ENCODE assay signal across 8 mouse cellular contexts in the genomic region with DNA sequence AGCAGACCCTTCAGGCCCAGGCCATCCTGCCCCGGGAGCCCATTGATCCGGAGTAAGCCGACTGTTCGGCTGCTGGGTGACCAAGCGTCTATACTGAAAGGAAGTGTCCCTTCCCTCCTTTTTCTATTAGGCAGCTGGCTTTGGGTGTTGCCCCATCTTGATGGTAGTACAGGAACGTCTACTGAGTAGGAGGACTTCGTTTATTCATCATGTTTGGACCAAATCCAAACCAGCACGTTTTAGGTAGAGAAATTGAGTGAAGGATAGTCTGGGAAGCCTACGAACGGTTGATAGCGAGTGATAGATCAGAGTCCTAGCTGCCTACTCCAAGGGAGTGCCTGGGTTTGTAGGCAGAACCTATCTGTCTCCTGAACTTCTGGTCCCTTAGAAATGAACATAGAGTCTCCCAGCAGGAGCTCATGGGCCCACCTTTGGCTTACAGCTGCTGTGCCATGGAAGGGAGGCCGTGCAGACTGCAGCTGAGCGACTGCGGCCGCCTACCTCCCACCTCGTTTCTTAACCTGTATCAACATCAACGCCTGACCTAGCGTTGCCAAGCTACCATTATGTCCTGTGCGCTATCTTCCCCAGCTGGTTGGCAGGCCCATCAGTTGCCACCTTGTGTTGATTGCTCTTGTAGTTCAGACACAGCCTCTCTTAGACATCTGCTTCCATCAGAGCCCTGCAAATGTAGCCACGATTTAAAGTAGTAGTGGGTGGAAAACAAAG. TPM values are rescaled to one million over a fixed set of nuclear protein-coding genes. Genes with fewer than 3 reads are reported as not detected.
DNase-seq lines count a peak whose midpoint lies in the region; ATAC-seq and TF ChIP-seq lines count a peak whose summit lies in the region.

No protein-coding gene starts in this region.

- 41% methylated on average over 20 of the region's 20 CpGs for WGBS in forebrain, embryonic 14.5 days
- WGBS in liver, embryonic 15.5 days (ENCODE audit: insufficient replicate concordance) = 40% methylated on average over 20 of the region's 20 CpGs

- no peak for DNase-seq in gastrocnemius, adult 2 months
- no peak for DNase-seq in gastrocnemius, adult 8-10 months (ENCODE audit: low spot score in 2 of 2)
- DNase-seq in forebrain, embryonic 14.5 days (ENCODE audit: low spot score) = no peak
- DNase-seq in thymus, postnatal 25 days = no peak
- DNase-seq in left cerebral cortex, postnatal 4 days = no peak

- H3K4me1 ChIP-seq in E14TG2a.4 (replicated peaks; ENCODE audit: low read depth, low read length) = peaks cover 53% of the 10 kb centered on the region
- peaks cover 26% of the 10 kb centered on the region for H3K4me1 ChIP-seq in forebrain, embryonic 14.5 days (ENCODE audit: control insufficient read depth, insufficient read depth, low read length)
- peaks cover 70% of the 10 kb centered on the region for H3K4me1 ChIP-seq in liver, embryonic 15.5 days (replicated peaks)

- peaks cover 8% of the 10 kb centered on the region for H3K36me3 ChIP-seq in E14TG2a.4 (ENCODE audit: insufficient read depth, low read length)
- H3K36me3 ChIP-seq in forebrain, embryonic 14.5 days (ENCODE audit: control insufficient read depth, insufficient read depth, low read length) = no peaks in the 10 kb centered on the region
- H3K36me3 ChIP-seq in liver, embryonic 15.5 days (replicated peaks) = no peaks in the 10 kb centered on the region

- H3K9ac ChIP-seq in forebrain, embryonic 14.5 days (ENCODE audit: low read length) = peak overlapping the region; percentile 75
- peak overlapping the region; percentile 71 for H3K9ac ChIP-seq in liver, embryonic 15.5 days

- ATAC-seq in forebrain, embryonic 14.5 days = no peak
- ATAC-seq in liver, embryonic 15.5 days (ENCODE audit: insufficient read depth) = no peak
- ATAC-seq in inflammation-experienced regulatory T-cells, adult 6 months = no peak

- H3K27ac ChIP-seq in gastrocnemius, adult 2 months = peak overlapping the region; percentile 98
- H3K27ac ChIP-seq in forebrain, embryonic 14.5 days (ENCODE audit: low read depth, low read length) = peak overlapping the region; percentile 87
- peak overlapping the region; percentile 92 for H3K27ac ChIP-seq in liver, embryonic 15.5 days (replicated peaks)

- H3K9me3 ChIP-seq in E14TG2a.4 (ENCODE audit: low read length) = no peaks in the 10 kb centered on the region
- no peaks in the 10 kb centered on the region for H3K9me3 ChIP-seq in forebrain, embryonic 14.5 days (replicated peaks; ENCODE audit: control insufficient read depth, low read length)
- no peaks in the 10 kb centered on the region for H3K9me3 ChIP-seq in liver, embryonic 15.5 days (replicated peaks)

- intact Hi-C loops in gastrocnemius, adult 2 months (cut with DNase I) = no loop called here
- intact Hi-C loops in left cerebral cortex, postnatal 4 days (cut with DNase I) = no loop called here

- no peak for TF ChIP-seq CTCF in gastrocnemius, adult 2 months (IDR thresholded peaks at IDR 0.05)
- TF ChIP-seq CTCF in E14TG2a.4 (conservative IDR thresholded peaks at IDR 0.05; ENCODE audit: low read length) = no peak

- peak overlapping the region; percentile 84 for H3K4me3 ChIP-seq in gastrocnemius, adult 2 months
- H3K4me3 ChIP-seq in E14TG2a.4 (replicated peaks; ENCODE audit: low read length) = peak overlapping the region; percentile 94
- H3K4me3 ChIP-seq in forebrain, embryonic 14.5 days (ENCODE audit: low read depth, low read length) = peak overlapping the region; percentile 75
- peak overlapping the region; percentile 82 for H3K4me3 ChIP-seq in liver, embryonic 15.5 days (replicated peaks)

- H3K4me2 ChIP-seq in forebrain, embryonic 14.5 days (ENCODE audit: low read length) = peak overlapping the region; percentile 79
- H3K4me2 ChIP-seq in liver, embryonic 15.5 days = peak overlapping the region; percentile 95

- H3K27me3 ChIP-seq in E14TG2a.4 (ENCODE audit: insufficient read depth, low read length) = peaks cover 34% of the 10 kb centered on the region
- H3K27me3 ChIP-seq in forebrain, embryonic 14.5 days (replicated peaks; ENCODE audit: control insufficient read depth, insufficient read depth, low read length) = no peaks in the 10 kb centered on the region
- H3K27me3 ChIP-seq in liver, embryonic 15.5 days = peaks cover 7% of the 10 kb centered on the region; the same call in 1 of the 2 replicates

RNA-seq across cellular contexts. Expression of a gene that starts 1.0 kb away (rescaled TPM):
- 10 to 100 TPM; 21.8 to 24.9 TPM for total RNA-seq in gastrocnemius, adult 2 months (2021)
- total RNA-seq in gastrocnemius, adult 8-10 months (2022) = 10 to 100 TPM; 26.2 to 30.7 (median 27.3) TPM
- 12.2 and 12.7 TPM in 2 replicates for polyA plus RNA-seq in forebrain, embryonic 14.5 days (2014; fragmentation: Nextera tagmentation; extraction: Ambion mirVana)
- 7.4 and 8.0 TPM in 2 replicates for polyA plus RNA-seq in liver, embryonic 15.5 days (2015; fragmentation: Nextera tagmentation; extraction: Ambion mirVana)
- polyA plus RNA-seq in inflammation-experienced regulatory T-cells, adult 6 months (2017; shearing (Covaris generic)) = 1 to 10 TPM; 3.9 to 5.0 (median 4.1) TPM
- total RNA-seq in left cerebral cortex, postnatal 4 days (2021) = 1 to 10 TPM; 6.3 to 7.0 TPM

RNA-seq across cellular contexts. Expression of a gene that starts 2.8 kb away (rescaled TPM):
- 10 to 100 TPM; 69.9 to 74.9 TPM for total RNA-seq in gastrocnemius, adult 2 months (2021)
- 10 to 100 TPM; 62.6 to 75.8 (median 72.8) TPM for total RNA-seq in gastrocnemius, adult 8-10 months (2022)
- polyA plus RNA-seq in forebrain, embryonic 14.5 days (2014; fragmentation: Nextera tagmentation; extraction: Ambion mirVana) = 15.5 and 20.1 TPM in 2 replicates
- 15.6 and 19.8 TPM in 2 replicates for polyA plus RNA-seq in liver, embryonic 15.5 days (2015; fragmentation: Nextera tagmentation; extraction: Ambion mirVana)
- 10 to 100 TPM; 20.5 to 34.1 (median 28.4) TPM for polyA plus RNA-seq in inflammation-experienced regulatory T-cells, adult 6 months (2017; shearing (Covaris generic))
- 10 to 100 TPM; 56.6 to 56.9 TPM for total RNA-seq in left cerebral cortex, postnatal 4 days (2021)

RNA-seq across cellular contexts. Expression of a gene that starts 5.1 kb away (rescaled TPM):
- under 1 TPM in 1 of 2 experiments, not detected in 1; 0.06 TPM for total RNA-seq in gastrocnemius, adult 2 months (2021)
- under 1 TPM in 1 of 4 experiments, not detected in 3; 0.17 TPM for total RNA-seq in gastrocnemius, adult 8-10 months (2022)
- 1.5 and 2.4 TPM in 2 replicates for polyA plus RNA-seq in forebrain, embryonic 14.5 days (2014; fragmentation: Nextera tagmentation; extraction: Ambion mirVana)
- polyA plus RNA-seq in liver, embryonic 15.5 days (2015; fragmentation: Nextera tagmentation; extraction: Ambion mirVana) = 0.02 TPM in 1 of 2 replicates, not detected in the other
- polyA plus RNA-seq in inflammation-experienced regulatory T-cells, adult 6 months (2017; shearing (Covaris generic)) = 1 to 10 TPM in 1 of 3 experiments, under 1 TPM in 2; 0.71 to 1.6 (median 0.94) TPM
- total RNA-seq in left cerebral cortex, postnatal 4 days (2021) = under 1 TPM; 0.14 to 0.30 TPM

RNA-seq across cellular contexts. Expression of a gene that starts 26.4 kb away (rescaled TPM):
- 1 to 10 TPM; 4.8 to 5.5 TPM for total RNA-seq in gastrocnemius, adult 2 months (2021)
- total RNA-seq in gastrocnemius, adult 8-10 months (2022) = 1 to 10 TPM; 4.4 to 6.1 (median 5.0) TPM
- polyA plus RNA-seq in forebrain, embryonic 14.5 days (2014; fragmentation: Nextera tagmentation; extraction: Ambion mirVana) = 40.2 and 52.8 TPM in 2 replicates
- 15.7 and 17.5 TPM in 2 replicates for polyA plus RNA-seq in liver, embryonic 15.5 days (2015; fragmentation: Nextera tagmentation; extraction: Ambion mirVana)
- polyA plus RNA-seq in inflammation-experienced regulatory T-cells, adult 6 months (2017; shearing (Covaris generic)) = 1 to 10 TPM; 4.6 to 7.3 (median 6.9) TPM
- 10 to 100 TPM; 60.2 to 63.4 TPM for total RNA-seq in left cerebral cortex, postnatal 4 days (2021)

RNA-seq across cellular contexts. Expression of a gene that starts 42.9 kb away (rescaled TPM):
- total RNA-seq in gastrocnemius, adult 2 months (2021) = under 1 TPM; 0.25 to 0.61 TPM
- under 1 TPM in 2 of 4 experiments, not detected in 2; 0.13 to 0.29 TPM for total RNA-seq in gastrocnemius, adult 8-10 months (2022)
- 0.29 and 0.33 TPM in 2 replicates for polyA plus RNA-seq in forebrain, embryonic 14.5 days (2014; fragmentation: Nextera tagmentation; extraction: Ambion mirVana)
- polyA plus RNA-seq in liver, embryonic 15.5 days (2015; fragmentation: Nextera tagmentation; extraction: Ambion mirVana) = 0.68 and 0.69 TPM in 2 replicates
- 1 to 10 TPM in 2 of 3 experiments, under 1 TPM in 1; 0.23 to 1.8 (median 1.7) TPM for polyA plus RNA-seq in inflammation-experienced regulatory T-cells, adult 6 months (2017; shearing (Covaris generic))
- 1 to 10 TPM in 1 of 2 experiments, under 1 TPM in 1; 0.40 to 1.0 TPM for total RNA-seq in left cerebral cortex, postnatal 4 days (2021)
